Mouse (Mus musculus): ENCODE data around the gene Svs5.
"Not testable (repeated sequence)": the region's sequence is repeated elsewhere in the genome, so short reads cannot be mapped to it uniquely, and the experiment has no call there.

Svs5 gene

GRCm38 (mm10) chr2:164332440-164332839 is at the start of gene Svs5:
Gene Svs5, plus strand, starts transcription at chr2:164332740.
- not testable (repeated sequence) for DNase-seq

GRCm38 (mm10) chr2:164288968-164289367 is 43.6 kb upstream of the Svs5 start, which contains the start of gene Svs3a:
Gene Svs3a, plus strand, starts transcription at chr2:164289268.
- not testable (repeated sequence) for DNase-seq

- no peak for DNase-seq
Measured at GRCm38 (mm10) chr2:164312599-164312998, 19.9 kb upstream of the Svs5 start.

- DNase-seq, result not testable (repeated sequence)
Measured at GRCm38 (mm10) chr2:164315460-164315859, 17.1 kb upstream of the Svs5 start.

- not testable (repeated sequence) for DNase-seq
Measured at GRCm38 (mm10) chr2:164316451-164316850, 16.1 kb upstream of the Svs5 start, which contains the start of gene Svs6. Gene Svs6, plus strand, starts transcription at chr2:164316751.

- DNase-seq, result no peak
Measured at GRCm38 (mm10) chr2:164320983-164321382, 11.6 kb upstream of the Svs5 start.

GRCm38 (mm10) chr2:164343732-164344131 is 11.2 kb downstream of the Svs5 start:
- not testable (repeated sequence) for DNase-seq

GRCm38 (mm10) chr2:164347697-164348096 is 15.2 kb downstream of the Svs5 start:
- DNase-seq, result not testable (repeated sequence)

GRCm38 (mm10) chr2:164348980-164349379 is 16.4 kb downstream of the Svs5 start:
- DNase-seq, result peak in 1 of 2 experiments; percentile 55

- no peak for DNase-seq
Measured at GRCm38 (mm10) chr2:164352697-164353096, 20.2 kb downstream of the Svs5 start.

GRCm38 (mm10) chr2:164353356-164353755 is 20.8 kb downstream of the Svs5 start:
- DNase-seq, result no peak

GRCm38 (mm10) chr2:164356177-164356967 is 23.8 kb downstream of the Svs5 start:
- peak; percentile 33 to 38 for DNase-seq

GRCm38 (mm10) chr2:164358373-164358772 is 25.8 kb downstream of the Svs5 start:
- no peak for DNase-seq

GRCm38 (mm10) chr2:164359031-164359430 is 26.5 kb downstream of the Svs5 start:
- no peak for DNase-seq

GRCm38 (mm10) chr2:164359668-164360067 is 27.1 kb downstream of the Svs5 start:
- DNase-seq, result no peak

- DNase-seq, result peak in 1 of 2 experiments; percentile 20
Measured at GRCm38 (mm10) chr2:164360974-164361657, 28.6 kb downstream of the Svs5 start.

- DNase-seq, result no peak
Measured at GRCm38 (mm10) chr2:164366947-164367346, 34.4 kb downstream of the Svs5 start.

GRCm38 (mm10) chr2:164368620-164369105 is 36.1 kb downstream of the Svs5 start:
- DNase-seq, result no peak

- no peak for DNase-seq
Measured at GRCm38 (mm10) chr2:164371371-164371770, 38.8 kb downstream of the Svs5 start.

- peak in 1 of 2 experiments; percentile 24 for DNase-seq
Measured at GRCm38 (mm10) chr2:164372408-164373053, 40.0 kb downstream of the Svs5 start.

GRCm38 (mm10) chr2:164373187-164373586 is 40.6 kb downstream of the Svs5 start:
- DNase-seq, result no peak

GRCm38 (mm10) chr2:164377478-164378426 is 45.2 kb downstream of the Svs5 start:
- no peak for DNase-seq
